Mouse (Mus musculus) liver, embryonic 14.5 days (tissue): Measurements from ENCODE around the gene Mta2. TPM values are rescaled to one million over a fixed set of nuclear protein-coding genes. Genes with fewer than 3 reads are reported as not detected.

Source experiments
- ATAC-seq: fragments of 200-750 bp; cut with Nextera tagmentation; 2 replicates; pipeline ENCODE4 v1.8.0; 2017; ENCODE audit warnings: moderate number of reproducible peaks, mild to moderate bottlenecking, moderate library complexity; ENCODE audit not compliant: insufficient read depth
- DNase-seq, 3 experiments: peaks; one replicate each; pipeline ENCODE4 v3.0.0-alpha.2; 2012 to 2013; ENCODE audit warnings: low read depth in 3 of 3, low spot score in 3 of 3
- H3K27ac ChIP-seq: fragments of 300-500 bp; sonication (generic); 2 replicates; pipeline ENCODE4 v1.5.1; 2014; ENCODE audit warnings: moderate library complexity, mild to moderate bottlenecking, control low read depth, inconsistent platforms
- H3K27me3 ChIP-seq: fragments of 300-500 bp; sonication (generic); 2 replicates; pipeline ENCODE4 v1.6.1; 2014; ENCODE audit warnings: mild to moderate bottlenecking, low read length, moderate library complexity; ENCODE audit not compliant: control insufficient read depth, insufficient read depth
- H3K36me3 ChIP-seq: fragments of 300-500 bp; sonication (generic); replicated peaks from 2 replicates; pipeline ENCODE4 v1.6.1; 2014; ENCODE audit warnings: low read depth; ENCODE audit not compliant: control insufficient read depth, insufficient read depth
- H3K4me1 ChIP-seq, 2 experiments: fragments of 200-500 bp in 1 of 2; fragments of 300-500 bp in 1 of 2; sonication (generic) in 1 of 2; replicated peaks; 2 replicates each; pipeline ENCODE4 v1.6.1; 2012 to 2014; ENCODE audit warnings: antibody characterized with exemption in 1 of 2, inconsistent platforms in 1 of 2, low read length in 1 of 2; ENCODE audit not compliant: control insufficient read depth in 2 of 2, insufficient read depth in 2 of 2
- H3K4me2 ChIP-seq: fragments of 300-500 bp; sonication (generic); 2 replicates; pipeline ENCODE4 v1.6.1; 2014; ENCODE audit warnings: low read depth, mild to moderate bottlenecking, control low read depth, moderate library complexity
- H3K4me3 ChIP-seq, 2 experiments: fragments of 200-500 bp in 1 of 2; fragments of 300-500 bp in 1 of 2; sonication (generic) in 1 of 2; 2 replicates each; pipeline ENCODE4 v1.5.1; 2012 to 2014; ENCODE audit warnings: low read depth in 2 of 2, low read length in 2 of 2, mild to moderate bottlenecking in 2 of 2, control low read depth in 1 of 2, inconsistent platforms in 1 of 2, moderate library complexity in 1 of 2; ENCODE audit not compliant: insufficient read depth in 1 of 2
- H3K9ac ChIP-seq: fragments of 300-500 bp; sonication (generic); replicated peaks from 2 replicates; pipeline ENCODE4 v1.6.1; 2014; ENCODE audit warnings: mild to moderate bottlenecking, control low read depth, moderate library complexity
- H3K9me3 ChIP-seq: fragments of 300-500 bp; sonication (generic); 2 replicates; pipeline ENCODE4 v1.6.1; 2016; ENCODE audit warnings: low read length, mixed read lengths; ENCODE audit not compliant: control insufficient read depth
- CTCF ChIP-seq: IDR thresholded peaks from 2 replicates; pipeline ENCODE4 v1.5.1; 2016; ENCODE audit warnings: antibody characterized with exemption, low read depth, control low read depth
- EP300 ChIP-seq: IDR thresholded peaks from 2 replicates; pipeline ENCODE4 v1.6.1; 2016; ENCODE audit warnings: antibody characterized with exemption, low read depth
- WGBS: fragments of 180-500 bp; shearing (Covaris S2); extraction: QIAGEN DNeasy Blood & Tissue Kit; methylation state at CpG from one replicate; pipeline ENCODE4 v1.1.7; 2014; ENCODE audit not compliant: insufficient replicate concordance; 5-methylcytosine and 5-hydroxymethylcytosine counted together
- polyA plus RNA-seq, 2 experiments: library from polyadenylated mRNA; depleted of rRNA in 1 of 2; stranded (reverse) in 1 of 2; unstranded in 1 of 2; fragments of >200 nt; fragmentation: Nextera tagmentation in 1 of 2; extraction: Ambion mirVana in 1 of 2; gene quantifications; 2 replicates each; pipeline versions ENCODE4 v1.2.1 to v1.2.3; 2012 to 2014

Mta2 gene
- polyA plus RNA-seq, 2 experiments, result 18.5 to 23.0 TPM

- 71% methylated on average over 6 of the region's 6 CpGs for WGBS
- Histone ChIP-seq H3K27me3 (no peaks in the 10 kb centered on the region), H3K4me2 (peak overlapping the region; percentile 78), H3K4me1 (peaks cover 33 to 37% of the 10 kb centered on the region in 2 experiments), H3K36me3 (peaks cover 54% of the 10 kb centered on the region), H3K4me3 (0 out of 4 replicates have a peak overlapping the region, but pooled peaks of 1 of the 2 experiments have one; percentile 8), H3K9ac (no peak overlapping the region; the same call in 1 of the 2 replicates), H3K27ac (no peak overlapping the region), H3K9me3 (no peaks in the 10 kb centered on the region)
- TF ChIP-seq CTCF (no peak), EP300 (no peak)
- DNase-seq (no peak), ATAC-seq (no peak)
These were observed 3.6 kb downstream of the Mta2 start for GRCm38 (mm10) chr19:8945251-8945650.

- 0 out of 2 replicates have a peak, but pooled peaks have one; percentile 13 for TF ChIP-seq EP300
- TF ChIP-seq CTCF, result no peak
- DNase-seq (no peak), ATAC-seq (no peak)
- Histone ChIP-seq H3K36me3 (peaks cover 70% of the 10 kb centered on the region), H3K27me3 (no peaks in the 10 kb centered on the region), H3K4me2 (peak overlapping the region; percentile 47), H3K9me3 (no peaks in the 10 kb centered on the region), H3K4me1 (peaks cover 29 to 30% of the 10 kb centered on the region in 2 experiments), H3K9ac (peak overlapping the region; percentile 41; the same call in 1 of the 2 replicates), H3K4me3 (no peak overlapping the region), H3K27ac (peak overlapping the region; percentile 54)
- 35% methylated on average over 7 of the region's 7 CpGs for WGBS
These were observed 5.3 kb downstream of the Mta2 start for GRCm38 (mm10) chr19:8946929-8947328.

DNA sequence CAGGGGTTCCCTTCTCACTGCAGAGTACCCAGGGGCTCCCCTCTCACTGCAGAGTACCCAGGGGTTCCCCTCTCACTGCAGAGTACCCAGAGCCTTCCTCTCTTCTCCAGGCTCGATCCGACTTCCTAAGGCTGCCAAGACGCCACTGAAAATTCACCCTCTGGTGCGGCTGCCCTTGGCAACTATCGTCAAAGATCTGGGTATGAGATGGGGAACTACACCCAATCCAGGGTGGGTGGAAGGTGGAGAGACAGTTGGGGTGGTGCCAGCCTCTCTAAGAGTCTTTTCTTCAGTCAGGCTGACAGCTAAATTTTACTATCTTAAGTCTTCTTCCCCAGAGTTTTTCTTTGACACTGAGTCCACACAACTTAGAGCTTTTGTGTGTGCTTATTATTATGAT, 8.5 kb downstream of the Mta2 start:
- Histone ChIP-seq H3K9me3 (no peaks in the 10 kb centered on the region), H3K4me2 (no peak overlapping the region), H3K36me3 (peaks cover 72% of the 10 kb centered on the region), H3K4me1 (peaks cover 14 to 27% of the 10 kb centered on the region in 2 experiments), H3K27ac (no peak overlapping the region), H3K9ac (no peak overlapping the region), H3K27me3 (no peaks in the 10 kb centered on the region), H3K4me3 (no peak overlapping the region)
- WGBS, result 78% methylated on average over 5 of the region's 5 CpGs
- DNase-seq, result no peak
- TF ChIP-seq EP300, result no peak
- no peak for TF ChIP-seq CTCF
- ATAC-seq, result no peak

GRCm38 (mm10) chr19:8952241-8952640, 10.6 kb downstream of the Mta2 start:
- H3K27ac ChIP-seq, result peak overlapping the region; percentile 67; the same call in 1 of the 2 replicates
- peak overlapping the region; percentile 96 for H3K4me2 ChIP-seq
- H3K36me3 ChIP-seq, result peaks cover 56% of the 10 kb centered on the region
- no peaks in the 10 kb centered on the region for H3K27me3 ChIP-seq
- no peak for TF ChIP-seq CTCF
- TF ChIP-seq EP300, result no peak
- ATAC-seq, result no peak
- peak overlapping the region in 1 of 2 experiments; percentile 90; a peak in 1 of 4 replicates for H3K4me3 ChIP-seq
- H3K9me3 ChIP-seq, result no peaks in the 10 kb centered on the region
- H3K9ac ChIP-seq, result no peak overlapping the region; the same call in 1 of the 2 replicates
- whole genome bisulfite sequencing, result 83% methylated on average over 9 of the region's 9 CpGs
- H3K4me1 ChIP-seq, result peaks cover 5 to 15% of the 10 kb centered on the region in 2 experiments
- DNase-seq, result no peak

- peak; percentile 94 to 95 (median 94) for DNase-seq
- TF ChIP-seq EP300 (peak; percentile 39; the same call in 1 of the 2 replicates), CTCF (peak; percentile 25; the same call in 1 of the 2 replicates)
- Histone ChIP-seq H3K9me3 (no peaks in the 10 kb centered on the region), H3K27ac (peak within 1 kb of the TSS; percentile 67), H3K9ac (peak within 1 kb of the TSS; percentile 91), H3K27me3 (no peaks in the 10 kb centered on the region), H3K4me3 (peak within 1 kb of the TSS; percentile 76 to 90), H3K4me1 (peaks cover 3 to 13% of the 10 kb centered on the region in 2 experiments), H3K4me2 (peak within 1 kb of the TSS; percentile 96), H3K36me3 (peaks cover 47% of the 10 kb centered on the region)
- peak; percentile 91 for ATAC-seq
- 1% methylated on average over 46 of the region's 46 CpGs for WGBS
These were observed 11.7 kb downstream of the Mta2 start, which contains the start of gene Tut1 for GRCm38 (mm10) chr19:8953135-8954039. Gene Tut1 (plus strand): TSS chr19:8953847.
